Mouse (Mus musculus) hindbrain, postnatal 0 days (tissue): ENCODE data around the gene Wfdc6b. TPM values are rescaled to one million over a fixed set of nuclear protein-coding genes. Genes with fewer than 3 reads are reported as not detected.
"Not testable (repeated sequence)": the region's sequence is repeated elsewhere in the genome, so short reads cannot be mapped to it uniquely, and the experiment has no call there.

Experiments
- ATAC-seq: fragments of 200-750 bp; cut with Nextera tagmentation; 2 replicates; pipeline ENCODE4 v1.8.0; 2017; ENCODE audit warnings: mild to moderate bottlenecking, moderate TSS enrichment, moderate library complexity
- DNase-seq: peaks from one replicate; pipeline ENCODE4 v3.0.0-alpha.2; 2015; ENCODE audit warnings: low spot score
- H3K27ac ChIP-seq: fragments of 300-500 bp; sonication (generic); 2 replicates; pipeline ENCODE4 v1.5.1; 2014; ENCODE audit warnings: mild to moderate bottlenecking
- H3K27me3 ChIP-seq: fragments of 300-500 bp; sonication (generic); 2 replicates; pipeline ENCODE4 v1.6.1; 2014; ENCODE audit warnings: low read length, mixed read lengths; ENCODE audit not compliant: insufficient read depth
- H3K36me3 ChIP-seq: fragments of 300-500 bp; sonication (generic); 2 replicates; pipeline ENCODE4 v1.6.1; 2014; ENCODE audit warnings: low read length, mixed read lengths; ENCODE audit not compliant: insufficient read depth
- H3K4me1 ChIP-seq: fragments of 300-500 bp; sonication (generic); 2 replicates; pipeline ENCODE4 v1.6.1; 2014; ENCODE audit warnings: antibody characterized with exemption, low read length, mixed read lengths; ENCODE audit not compliant: insufficient read depth
- H3K4me2 ChIP-seq: fragments of 300-500 bp; sonication (generic); 2 replicates; pipeline ENCODE4 v1.6.1; 2014; ENCODE audit warnings: low read depth, mild to moderate bottlenecking, low read length, moderate library complexity, mixed read lengths
- H3K4me3 ChIP-seq: fragments of 300-500 bp; sonication (generic); 2 replicates; pipeline ENCODE4 v1.5.1; 2014; ENCODE audit warnings: low read length
- H3K9ac ChIP-seq: fragments of 300-500 bp; sonication (generic); replicated peaks from 2 replicates; pipeline ENCODE4 v1.6.1; 2014; ENCODE audit warnings: mild to moderate bottlenecking, low read length, moderate library complexity, mixed read lengths
- H3K9me3 ChIP-seq: fragments of 300-500 bp; sonication (generic); 2 replicates; pipeline ENCODE4 v1.6.1; 2016; ENCODE audit warnings: low read length, mixed read lengths
- CTCF ChIP-seq: IDR thresholded peaks from 2 replicates; pipeline ENCODE4 v1.5.1; 2016; ENCODE audit warnings: antibody characterized with exemption, control low read depth, low read depth
- WGBS: fragments of 180-500 bp; shearing (Covaris S2); extraction: QIAGEN DNeasy Blood & Tissue Kit; methylation state at CpG from one replicate; pipeline ENCODE4 v1.1.7; 2014; 5-methylcytosine and 5-hydroxymethylcytosine counted together
- polyA plus RNA-seq: library from polyadenylated mRNA; unstranded; fragments of >200 nt; fragmentation: Nextera tagmentation; extraction: Ambion mirVana; gene quantifications from 2 replicates; pipeline ENCODE4 v1.2.1, GENCODE M21; 2015
- total RNA-seq: library from RNA; depleted of rRNA; stranded (reverse); fragments of >200 nt; gene quantifications from 2 replicates; pipeline ENCODE4 v1.2.3, GENCODE M21; 2014; rRNA removed

The Wfdc6b gene
- total RNA-seq (not detected in 2 replicates), polyA plus RNA-seq (not detected in 2 replicates)

- ATAC-seq, H3K4me3 ChIP-seq, H3K4me1 ChIP-seq, H3K36me3 ChIP-seq, H3K27me3 ChIP-seq, H3K4me2 ChIP-seq, DNase-seq, H3K9ac ChIP-seq, H3K27ac ChIP-seq, H3K9me3 ChIP-seq: not testable (repeated sequence)
- WGBS, result 41% methylated on average over 8 of the region's 8 CpGs
These were observed at the start of gene Wfdc6b, which contains the start of gene Wfdc8 for GRCm38 (mm10) chr2:164613471-164613870. Gene Wfdc6b (plus strand): TSS chr2:164613522. Gene Wfdc8 (minus strand): TSS chr2:164613626.

- 41% methylated on average over 5 of the region's 5 CpGs for WGBS
- Histone ChIP-seq H3K36me3 (no peaks in the 10 kb centered on the region), H3K9me3 (no peaks in the 10 kb centered on the region), H3K27ac (no peak overlapping the region), H3K4me2 (no peak overlapping the region), H3K9ac (0 out of 2 replicates have a peak overlapping the region, but pooled peaks have one; percentile 17), H3K27me3 (peaks cover 5% of the 10 kb centered on the region; the same call in 1 of the 2 replicates), H3K4me3 (no peak overlapping the region), H3K4me1 (peaks cover 5% of the 10 kb centered on the region; the same call in 1 of the 2 replicates)
- no peak for ATAC-seq
- TF ChIP-seq CTCF, result no peak
- no peak for DNase-seq
These were observed 49.0 kb upstream of the Wfdc6b start for GRCm38 (mm10) chr2:164564346-164564745.

- Histone ChIP-seq H3K9me3 (no peaks in the 10 kb centered on the region), H3K27me3 (peaks cover 5% of the 10 kb centered on the region; the same call in 1 of the 2 replicates), H3K27ac (no peak overlapping the region), H3K36me3 (no peaks in the 10 kb centered on the region), H3K9ac (no peak overlapping the region), H3K4me1 (peaks cover 5% of the 10 kb centered on the region; the same call in 1 of the 2 replicates), H3K4me2 (no peak overlapping the region), H3K4me3 (no peak overlapping the region)
- WGBS, result 88% methylated on average over 2 of the region's 2 CpGs
- peak; percentile 36 for TF ChIP-seq CTCF
- DNase-seq (no peak), ATAC-seq (no peak)
These were observed 46.3 kb upstream of the Wfdc6b start for GRCm38 (mm10) chr2:164566997-164567396.

- no peak for TF ChIP-seq CTCF
- ATAC-seq (no peak), DNase-seq (no peak)
- H3K9ac ChIP-seq, result no peak overlapping the region
- 88% methylated on average over 5 of the region's 5 CpGs for WGBS
- no peak overlapping the region for H3K4me3 ChIP-seq
- H3K27ac ChIP-seq, result no peak overlapping the region
- no peaks in the 10 kb centered on the region for H3K9me3 ChIP-seq
- H3K27me3 ChIP-seq, result peaks cover 5% of the 10 kb centered on the region; the same call in 1 of the 2 replicates
- peaks cover 5% of the 10 kb centered on the region; the same call in 1 of the 2 replicates for H3K4me1 ChIP-seq
- H3K36me3 ChIP-seq, result no peaks in the 10 kb centered on the region
- no peak overlapping the region for H3K4me2 ChIP-seq
These were observed 45.9 kb upstream of the Wfdc6b start for GRCm38 (mm10) chr2:164567460-164567859.

- H3K4me1 ChIP-seq, H3K36me3 ChIP-seq, H3K4me3 ChIP-seq, H3K27me3 ChIP-seq, DNase-seq, ATAC-seq, H3K9me3 ChIP-seq, H3K9ac ChIP-seq, H3K4me2 ChIP-seq, H3K27ac ChIP-seq: not testable (repeated sequence)
- 81% methylated on average over 6 of the region's 6 CpGs for WGBS
These were observed 40.0 kb upstream of the Wfdc6b start, which contains the start of gene Spint3 for GRCm38 (mm10) chr2:164573359-164573758. Gene Spint3 (minus strand): TSS chr2:164573459.

- H3K9ac ChIP-seq, DNase-seq, H3K9me3 ChIP-seq, H3K4me3 ChIP-seq, H3K36me3 ChIP-seq, H3K4me1 ChIP-seq, H3K27me3 ChIP-seq, ATAC-seq, H3K4me2 ChIP-seq, H3K27ac ChIP-seq: not testable (repeated sequence)
- WGBS, result 46% methylated on average over 13 of the region's 13 CpGs
These were observed 28.1 kb upstream of the Wfdc6b start, which contains the start of gene Wfdc6a for GRCm38 (mm10) chr2:164585025-164585725. Gene Wfdc6a (minus strand): TSS chr2:164585447.

GRCm38 (mm10) chr2:164592014-164592413 is 21.3 kb upstream of the Wfdc6b start:
- ATAC-seq, result peak; percentile 55; the same call in 1 of the 2 replicates
- peak; percentile 86 for TF ChIP-seq CTCF
- H3K4me2 ChIP-seq, result no peak overlapping the region

More at GRCm38 (mm10) chr2:164592014-164592413, 21.3 kb upstream of the Wfdc6b start:
- no peak overlapping the region for H3K4me3 ChIP-seq
- 10% methylated on average over 4 of the region's 4 CpGs for WGBS
- no peaks in the 10 kb centered on the region for H3K36me3 ChIP-seq
- H3K4me1 ChIP-seq, result no peaks in the 10 kb centered on the region
- DNase-seq, result peak; percentile 83
- H3K27ac ChIP-seq, result no peak overlapping the region
- H3K27me3 ChIP-seq, result no peaks in the 10 kb centered on the region
- H3K9me3 ChIP-seq, result no peaks in the 10 kb centered on the region
- H3K9ac ChIP-seq, result no peak overlapping the region
